Mouse (Mus musculus) left cerebral cortex, adult 8-10 months (tissue): ENCODE measurements around the gene Slc39a2. TPM values are rescaled to one million over a fixed set of nuclear protein-coding genes. Genes with fewer than 3 reads are reported as not detected.

Experiments used
- DNase-seq, 2 experiments: peaks; one replicate each; pipeline ENCODE4 v3.0.0; 2022; ENCODE audit warnings: low spot score in 2 of 2
- total RNA-seq, 4 experiments: library from RNA; stranded (reverse); gene quantifications; 2 replicates each; pipeline ENCODE4 v1.2.4; 2022

The Slc39a2 gene
- total RNA-seq, 4 experiments from 2014 or later = 3.2 to 5.3 (median 3.8) TPM

GRCm38 (mm10) chr14:51930824-51931223 lies 38.1 kb downstream of the Slc39a2 start:
- peak in 1 of 2 experiments; percentile 57 for DNase-seq

- no peak for DNase-seq
Measured at GRCm38 (mm10) chr14:51932092-51933020, 39.7 kb downstream of the Slc39a2 start.

- no peak for DNase-seq
Measured at GRCm38 (mm10) chr14:51939005-51939404, 46.3 kb downstream of the Slc39a2 start.

- no peak for DNase-seq
Measured at GRCm38 (mm10) chr14:51940944-51941560, 48.4 kb downstream of the Slc39a2 start.

- DNase-seq = no peak
Measured at GRCm38 (mm10) chr14:51941577-51941976, 48.9 kb downstream of the Slc39a2 start.

DNA sequence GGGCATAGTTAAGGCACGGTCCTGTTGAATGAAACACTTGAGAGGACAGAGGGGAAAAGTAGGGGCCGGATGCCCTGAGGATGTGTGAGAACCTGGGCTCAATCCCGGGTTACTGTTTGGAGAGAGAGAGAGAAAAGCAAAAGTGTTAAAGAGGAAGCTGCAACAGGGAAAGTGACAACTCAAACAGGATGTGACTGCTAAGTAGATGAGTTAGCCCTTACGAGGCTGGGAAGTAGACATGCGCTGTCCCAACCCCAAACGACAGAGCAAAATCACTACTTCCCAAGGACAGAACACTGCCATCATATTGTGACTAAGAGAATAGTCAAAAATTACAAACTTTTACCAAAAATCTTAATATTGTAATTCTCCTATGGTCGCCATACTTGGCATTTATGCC lies 49.5 kb downstream of the Slc39a2 start:
- DNase-seq = no peak

DNA sequence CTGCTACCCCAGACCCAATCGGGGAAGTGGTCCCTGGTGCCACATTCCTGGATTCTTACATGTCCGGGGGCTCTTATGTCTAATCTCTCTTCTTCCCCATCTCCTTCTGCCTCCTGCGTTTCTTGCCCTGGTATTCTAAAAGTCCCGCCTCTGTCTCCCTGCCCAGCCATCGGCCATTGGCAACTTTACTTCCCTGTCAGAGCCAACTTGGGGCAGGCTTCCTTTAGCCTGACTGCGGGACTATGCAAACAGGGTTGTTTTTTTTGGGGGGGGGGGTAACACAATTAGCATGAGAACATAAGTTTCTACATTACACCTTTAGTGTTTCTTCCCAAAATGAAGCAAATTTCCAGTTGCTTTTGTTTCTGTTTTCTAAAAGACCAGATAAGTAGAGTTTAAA lies 50.6 kb downstream of the Slc39a2 start:
- no peak for DNase-seq

Other genes with a start within 250 kb of the Slc39a2 start
- gene Gm17079, start 197.4 kb upstream of the Slc39a2 start, total RNA-seq = not detected
- not detected for gene Gm5800, start 175.7 kb upstream of the Slc39a2 start, total RNA-seq
- not detected for gene Ang4, start 119.3 kb upstream of the Slc39a2 start, total RNA-seq
- not detected for gene AY358078, start 92.8 kb upstream of the Slc39a2 start, total RNA-seq
- not detected for gene Ear6, start 39.2 kb upstream of the Slc39a2 start, total RNA-seq
- gene Mettl17, start 8.0 kb upstream of the Slc39a2 start, total RNA-seq = 10 to 100 TPM; 26.5 to 30.4 (median 28.4) TPM
- gene Ndrg2, start 21.3 kb downstream of the Slc39a2 start, total RNA-seq = 100 to 1,000 TPM; 798 to 932 (median 862) TPM
- not detected for gene Tppp2, start 25.5 kb downstream of the Slc39a2 start, total RNA-seq
- gene Rnase13, start 29.9 kb downstream of the Slc39a2 start, total RNA-seq = not detected
- 10 to 100 TPM; 28.0 to 39.5 (median 32.9) TPM for gene Arhgef40, start 91.8 kb downstream of the Slc39a2 start, total RNA-seq
- gene Tmem253, start 122.8 kb downstream of the Slc39a2 start, total RNA-seq = under 1 TPM in 2 of 4 experiments, not detected in 2; 0.51 to 0.59 TPM
- 10 to 100 TPM; 35.8 to 44.1 (median 42.2) TPM for gene Zfp219, start 127.8 kb downstream of the Slc39a2 start, total RNA-seq
- gene Olfr221, start 149.6 kb downstream of the Slc39a2 start, total RNA-seq = not detected
- gene Hnrnpc, start 211.1 kb downstream of the Slc39a2 start, total RNA-seq = 100 to 1,000 TPM; 182 to 218 (median 204) TPM
- 1 to 10 TPM in 3 of 4 experiments, under 1 TPM in 1; 0.91 to 3.1 (median 2.6) TPM for gene Rpgrip1, start 217.8 kb downstream of the Slc39a2 start, total RNA-seq